Mouse (Mus musculus) limb, embryonic 12.5 days (tissue): ENCODE measurements around the gene Dido1. TPM values are rescaled to one million over a fixed set of nuclear protein-coding genes. Genes with fewer than 3 reads are reported as not detected.

ENCODE experiments used
- ATAC-seq: fragments of 200-750 bp; cut with Nextera tagmentation; 2 replicates; pipeline ENCODE4 v1.8.0; 2017; ENCODE audit warnings: low read depth, moderate TSS enrichment; ENCODE audit not compliant: insufficient number of reproducible peaks, insufficient read depth, low FRiP score, low TSS enrichment
- H3K27ac ChIP-seq: fragments of 300-500 bp; sonication (generic); 2 replicates; pipeline ENCODE4 v1.5.1; 2016; ENCODE audit warnings: mild to moderate bottlenecking, moderate library complexity
- H3K27me3 ChIP-seq: fragments of 300-500 bp; sonication (generic); 2 replicates; pipeline ENCODE4 v1.6.1; 2016; ENCODE audit warnings: mild to moderate bottlenecking, moderate library complexity
- H3K36me3 ChIP-seq: fragments of 300-500 bp; sonication (generic); 2 replicates; pipeline ENCODE4 v1.6.1; 2016; ENCODE audit warnings: mild to moderate bottlenecking, moderate library complexity
- H3K4me1 ChIP-seq: fragments of 300-500 bp; sonication (generic); replicated peaks from 2 replicates; pipeline ENCODE4 v1.6.1; 2016
- H3K4me2 ChIP-seq: fragments of 300-500 bp; sonication (generic); 2 replicates; pipeline ENCODE4 v1.6.1; 2016; ENCODE audit warnings: mild to moderate bottlenecking, moderate library complexity
- H3K4me3 ChIP-seq: fragments of 300-500 bp; sonication (generic); replicated peaks from 2 replicates; pipeline ENCODE4 v1.5.1; 2016; ENCODE audit warnings: mild to moderate bottlenecking
- H3K9ac ChIP-seq: fragments of 300-500 bp; sonication (generic); replicated peaks from 2 replicates; pipeline ENCODE4 v1.6.1; 2016; ENCODE audit warnings: mild to moderate bottlenecking, moderate library complexity
- H3K9me3 ChIP-seq: fragments of 300-500 bp; sonication (generic); 2 replicates; pipeline ENCODE4 v1.6.1; 2016; ENCODE audit warnings: mild to moderate bottlenecking, moderate library complexity
- WGBS: fragments of 180-500 bp; shearing (Covaris S2); methylation state at CpG from one replicate; pipeline ENCODE4 v1.1.7; 2016; 5-methylcytosine and 5-hydroxymethylcytosine counted together
- polyA plus RNA-seq: library from polyadenylated mRNA; unstranded; fragments of >200 nt; fragmentation: Nextera tagmentation; extraction: Ambion mirVana; gene quantifications from 2 replicates; pipeline ENCODE4 v1.2.1, GENCODE M21; 2016

The Dido1 gene
- polyA plus RNA-seq, 1 experiment from 2014 or later, result 36.1 TPM

- no peaks in the 10 kb centered on the region for H3K4me1 ChIP-seq
- 0 out of 2 replicates have a peak, but pooled peaks cover 2% of the 10 kb centered on the region for H3K27me3 ChIP-seq
- no peak overlapping the region for H3K4me3 ChIP-seq
- no peak overlapping the region for H3K4me2 ChIP-seq
- 23% methylated on average over 3 of the region's 3 CpGs for WGBS
- no peak overlapping the region for H3K27ac ChIP-seq
- H3K9ac ChIP-seq, result no peak overlapping the region
- no peak for ATAC-seq
- H3K36me3 ChIP-seq, result no peaks in the 10 kb centered on the region
- H3K9me3 ChIP-seq, result no peaks in the 10 kb centered on the region
Measured at GRCm38 (mm10) chr2:180740349-180740748, 30.6 kb upstream of the Dido1 start.

GRCm38 (mm10) chr2:180737984-180738383 lies 28.2 kb upstream of the Dido1 start:
- no peak for ATAC-seq
- no peaks in the 10 kb centered on the region for H3K4me1 ChIP-seq
- WGBS, result 72% methylated on average over 2 of the region's 2 CpGs

GRCm38 (mm10) chr2:180735232-180735631 lies 25.4 kb upstream of the Dido1 start:
- no peak overlapping the region for H3K27ac ChIP-seq
- WGBS, result 88% methylated on average over 7 of the region's 7 CpGs
- H3K4me3 ChIP-seq, result no peak overlapping the region
- H3K4me1 ChIP-seq, result no peaks in the 10 kb centered on the region
- no peak for ATAC-seq
- 0 out of 2 replicates have a peak, but pooled peaks cover 2% of the 10 kb centered on the region for H3K27me3 ChIP-seq
- H3K9ac ChIP-seq, result no peak overlapping the region
- H3K9me3 ChIP-seq, result no peaks in the 10 kb centered on the region
- no peak overlapping the region for H3K4me2 ChIP-seq
- no peaks in the 10 kb centered on the region for H3K36me3 ChIP-seq

More at GRCm38 (mm10) chr2:180737984-180738383, 28.2 kb upstream of the Dido1 start:
- no peak overlapping the region for H3K27ac ChIP-seq
- H3K36me3 ChIP-seq, result no peaks in the 10 kb centered on the region
- H3K9me3 ChIP-seq, result no peaks in the 10 kb centered on the region
- H3K27me3 ChIP-seq, result 0 out of 2 replicates have a peak, but pooled peaks cover 2% of the 10 kb centered on the region
- no peak overlapping the region for H3K9ac ChIP-seq
- no peak overlapping the region for H3K4me2 ChIP-seq
- H3K4me3 ChIP-seq, result no peak overlapping the region

DNA sequence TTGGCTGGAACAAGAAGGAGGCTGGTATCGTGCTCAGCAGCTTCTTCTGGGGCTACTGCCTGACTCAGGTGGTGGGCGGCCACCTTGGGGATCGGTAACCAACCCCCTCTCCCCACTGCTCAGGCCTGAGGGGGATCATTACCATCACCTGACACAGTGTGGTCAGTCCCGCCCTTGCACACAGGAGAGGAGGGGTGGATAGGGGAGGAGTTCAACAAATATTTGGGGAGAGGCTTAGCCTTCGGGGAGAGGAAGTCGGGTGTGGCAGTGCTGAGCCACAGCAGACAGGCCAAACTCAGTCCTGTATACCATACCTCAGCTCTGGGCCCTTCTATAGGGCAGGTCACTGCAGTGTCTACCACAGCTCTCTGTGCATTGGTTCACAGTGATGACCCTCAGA lies 22.2 kb upstream of the Dido1 start:
- Histone ChIP-seq H3K27me3 (0 out of 2 replicates have a peak, but pooled peaks cover 2% of the 10 kb centered on the region), H3K4me1 (no peaks in the 10 kb centered on the region), H3K4me3 (no peak overlapping the region), H3K4me2 (no peak overlapping the region), H3K9ac (no peak overlapping the region), H3K27ac (no peak overlapping the region), H3K36me3 (no peaks in the 10 kb centered on the region), H3K9me3 (no peaks in the 10 kb centered on the region)
- 54% methylated on average over 6 of the region's 6 CpGs for WGBS
- no peak for ATAC-seq

GRCm38 (mm10) chr2:180731036-180731435 lies 21.2 kb upstream of the Dido1 start:
- H3K4me1 ChIP-seq, result no peaks in the 10 kb centered on the region
- no peak overlapping the region for H3K27ac ChIP-seq
- WGBS, result 74% methylated on average over 3 of the region's 3 CpGs
- no peak for ATAC-seq
- H3K36me3 ChIP-seq, result no peaks in the 10 kb centered on the region
- no peaks in the 10 kb centered on the region for H3K9me3 ChIP-seq
- H3K27me3 ChIP-seq, result 0 out of 2 replicates have a peak, but pooled peaks cover 2% of the 10 kb centered on the region
- H3K9ac ChIP-seq, result no peak overlapping the region
- no peak overlapping the region for H3K4me2 ChIP-seq
- H3K4me3 ChIP-seq, result no peak overlapping the region

GRCm38 (mm10) chr2:180727613-180728021 lies 17.8 kb upstream of the Dido1 start:
- no peak overlapping the region for H3K4me3 ChIP-seq
- H3K9me3 ChIP-seq, result no peaks in the 10 kb centered on the region
- 58% methylated on average over 4 of the region's 4 CpGs for WGBS
- H3K4me1 ChIP-seq, result peaks cover 6% of the 10 kb centered on the region
- H3K36me3 ChIP-seq, result peaks cover 16% of the 10 kb centered on the region
- no peak overlapping the region for H3K4me2 ChIP-seq
- no peak for ATAC-seq
- peaks cover 10% of the 10 kb centered on the region; the same call in 1 of the 2 replicates for H3K27me3 ChIP-seq
- no peak overlapping the region for H3K27ac ChIP-seq
- H3K9ac ChIP-seq, result no peak overlapping the region

- Histone ChIP-seq H3K36me3 (peaks cover 24% of the 10 kb centered on the region), H3K4me3 (no peak overlapping the region), H3K9ac (no peak overlapping the region), H3K27ac (no peak overlapping the region), H3K4me2 (no peak overlapping the region), H3K27me3 (peaks cover 10% of the 10 kb centered on the region; the same call in 1 of the 2 replicates), H3K9me3 (no peaks in the 10 kb centered on the region), H3K4me1 (peaks cover 6% of the 10 kb centered on the region)
- no peak for ATAC-seq
- WGBS, result 70% methylated on average over 6 of the region's 6 CpGs
Measured at GRCm38 (mm10) chr2:180726658-180727442, 17.1 kb upstream of the Dido1 start.

DNA sequence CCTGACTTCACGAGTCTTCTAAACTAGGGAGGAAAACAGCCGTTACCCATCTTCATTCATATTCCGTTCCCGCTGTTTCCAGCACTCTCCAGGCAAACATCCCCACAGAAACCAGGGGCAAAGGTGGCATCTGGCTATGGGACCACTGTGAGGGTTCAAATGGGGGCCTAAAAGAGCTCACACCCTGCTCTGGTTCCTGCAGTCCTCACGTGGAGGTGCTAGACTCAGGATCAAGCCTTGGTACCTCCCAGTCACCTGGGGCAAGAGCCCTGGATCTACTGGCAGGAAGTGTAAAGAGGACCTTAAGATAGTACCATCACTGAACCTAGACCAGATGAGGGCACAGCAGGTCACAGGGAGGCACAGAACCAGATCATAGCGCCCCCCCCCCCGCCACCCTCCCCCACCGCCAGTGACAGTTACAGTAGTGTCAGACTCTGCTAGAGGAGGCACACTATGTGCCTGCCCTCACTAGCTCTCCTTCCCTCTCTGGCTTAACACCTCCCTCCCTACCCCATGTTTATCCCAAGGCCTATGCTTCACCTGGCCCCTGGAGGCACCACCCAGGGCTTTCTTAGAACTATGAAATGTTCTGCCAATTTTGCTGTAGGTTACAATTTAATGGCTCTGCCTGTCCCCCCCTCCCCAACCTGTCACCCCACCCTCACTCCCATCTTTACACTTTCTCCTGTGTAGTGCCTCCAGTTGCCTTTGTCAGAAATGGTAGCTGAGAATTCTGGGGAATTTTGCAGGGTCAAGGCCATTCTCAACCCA lies 16.2 kb upstream of the Dido1 start:
- no peak for ATAC-seq
- H3K9me3 ChIP-seq, result no peaks in the 10 kb centered on the region
- H3K27me3 ChIP-seq, result peaks cover 10% of the 10 kb centered on the region; the same call in 1 of the 2 replicates
- peaks cover 6% of the 10 kb centered on the region for H3K4me1 ChIP-seq
- H3K4me2 ChIP-seq, result no peak overlapping the region
- WGBS, result 25% methylated on average over 8 of the region's 8 CpGs
- peaks cover 32% of the 10 kb centered on the region for H3K36me3 ChIP-seq
- no peak overlapping the region for H3K9ac ChIP-seq
- no peak overlapping the region for H3K4me3 ChIP-seq
- no peak overlapping the region for H3K27ac ChIP-seq

DNA sequence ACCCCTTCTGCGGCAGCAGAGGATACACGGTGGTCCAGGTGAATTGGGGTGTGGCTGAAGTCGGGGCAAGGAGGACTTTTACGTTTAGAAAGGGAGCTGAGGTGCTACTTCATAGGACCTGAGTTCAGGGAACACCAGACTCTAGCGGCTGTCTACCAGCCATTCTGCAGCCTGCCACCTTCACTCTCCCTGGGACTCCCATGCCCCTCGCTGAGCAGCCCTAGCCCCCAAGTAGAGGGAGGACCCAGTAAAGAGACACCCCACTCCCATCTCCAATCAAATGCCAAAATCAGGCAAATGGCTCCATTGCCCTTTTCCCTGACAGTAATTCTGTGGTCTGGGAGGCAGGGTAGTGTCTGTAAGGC lies 15.6 kb upstream of the Dido1 start:
- peaks cover 10% of the 10 kb centered on the region; the same call in 1 of the 2 replicates for H3K27me3 ChIP-seq
- H3K9me3 ChIP-seq, result no peaks in the 10 kb centered on the region
- 0 out of 2 replicates have a peak overlapping the region, but pooled peaks have one; percentile 4 for H3K4me3 ChIP-seq
- WGBS, result 0% methylated on average over 6 of the region's 6 CpGs
- no peak overlapping the region for H3K9ac ChIP-seq
- peak overlapping the region; percentile 42 for H3K4me2 ChIP-seq
- H3K4me1 ChIP-seq, result peaks cover 6% of the 10 kb centered on the region
- 0 out of 2 replicates have a peak, but pooled peaks have one; percentile 39 for ATAC-seq
- H3K36me3 ChIP-seq, result peaks cover 38% of the 10 kb centered on the region
- no peak overlapping the region for H3K27ac ChIP-seq

DNA sequence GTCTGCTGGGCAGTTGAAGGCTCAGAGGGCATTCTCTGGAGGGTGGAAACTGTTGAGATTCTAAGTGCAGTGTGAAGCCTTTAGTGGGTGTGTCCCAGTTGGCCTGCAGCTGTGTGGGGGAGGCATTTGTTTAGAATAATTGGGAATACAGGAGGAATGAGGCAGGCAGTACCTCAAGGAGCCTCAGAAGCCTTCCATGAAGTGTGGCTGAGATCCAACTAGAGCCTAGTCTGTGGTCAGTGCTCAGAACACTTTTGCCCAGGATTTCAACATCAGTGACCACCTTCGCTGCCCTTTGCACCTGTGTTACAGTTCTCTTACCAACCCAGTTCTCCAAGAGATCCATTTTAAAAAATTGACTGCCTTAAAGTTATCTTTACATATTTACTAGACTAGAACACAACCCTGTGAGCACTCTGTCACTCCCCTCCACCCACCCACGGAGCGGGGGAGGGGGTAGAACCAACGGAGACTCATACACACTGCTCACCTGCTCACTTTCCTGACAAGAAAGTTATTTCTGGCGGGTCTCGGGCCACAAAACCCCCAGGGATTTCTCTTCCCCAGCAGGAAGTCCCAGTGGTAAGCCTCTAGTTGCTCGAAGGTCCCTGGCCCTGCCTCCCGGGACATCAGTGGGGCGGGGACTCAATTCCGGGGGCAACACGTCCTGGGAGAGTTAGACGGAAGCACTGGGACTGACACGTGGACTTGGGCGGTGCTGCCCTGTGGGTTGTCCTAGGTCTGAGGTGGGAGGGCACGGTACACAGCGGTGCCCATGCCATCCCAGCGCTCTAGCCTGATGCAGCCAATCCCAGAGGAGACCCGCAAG lies 15.0 kb upstream of the Dido1 start, which contains the start of gene Slc17a9:
Slc17a9 (plus strand) TSS at position 679 of the 829 bp plus-strand sequence.
- Histone ChIP-seq H3K4me3 (0 out of 2 replicates have a peak within 1 kb of the TSS, but pooled peaks have one; percentile 4), H3K4me2 (peak within 1 kb of the TSS; percentile 42), H3K27me3 (peaks cover 10% of the 10 kb centered on the region; the same call in 1 of the 2 replicates), H3K27ac (no peak within 1 kb of the TSS), H3K9me3 (no peaks in the 10 kb centered on the region), H3K36me3 (peaks cover 44% of the 10 kb centered on the region), H3K9ac (0 out of 2 replicates have a peak within 1 kb of the TSS, but pooled peaks have one; percentile 8), H3K4me1 (peaks cover 6% of the 10 kb centered on the region)
- ATAC-seq, result 0 out of 2 replicates have a peak, but pooled peaks have one; percentile 48
- WGBS, result 4% methylated on average over 18 of the region's 18 CpGs
